Mouse (Mus musculus): Measurements from ENCODE around the gene Ntrk2.

DNA sequence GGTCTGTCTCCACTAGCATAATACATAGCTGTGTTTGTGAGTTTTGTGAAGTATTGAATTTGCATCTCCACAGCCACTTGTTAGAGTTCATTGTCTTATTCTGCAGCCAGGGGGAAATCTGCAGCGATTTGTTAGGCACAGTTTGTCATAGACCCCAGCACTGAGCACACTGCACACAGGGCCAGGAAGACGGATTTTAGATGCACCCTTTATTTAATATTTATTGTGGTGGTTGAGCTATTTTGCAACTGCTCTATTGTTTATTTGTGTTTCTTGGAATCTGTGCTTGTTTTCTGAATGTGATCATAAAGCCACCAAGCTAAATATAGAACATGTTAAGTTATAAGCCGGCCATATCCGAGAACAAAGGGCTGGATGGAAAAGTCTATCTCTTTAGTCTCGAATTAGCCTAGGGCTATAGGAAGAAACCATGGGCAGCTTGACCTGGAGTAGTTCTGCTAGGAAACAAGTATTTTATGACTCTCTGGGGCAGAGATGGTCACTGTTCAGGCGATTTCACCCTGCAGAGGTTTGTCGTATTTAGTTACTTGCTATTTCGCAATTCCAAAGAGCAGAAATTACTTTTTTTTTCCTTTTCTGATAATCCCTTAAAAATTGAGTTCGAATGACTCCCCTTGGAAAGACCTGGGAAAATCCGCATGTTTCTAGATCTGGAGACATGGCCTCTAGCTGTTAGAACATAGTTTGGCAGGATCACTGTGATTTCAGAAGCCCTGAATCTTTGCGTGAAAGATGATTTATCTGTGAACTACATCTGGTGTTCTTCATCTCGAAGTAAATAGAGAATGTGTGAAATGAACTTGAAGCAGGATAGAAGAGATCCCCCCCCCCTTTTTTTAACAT, 196.8 kb downstream of the Ntrk2 start:
- TF ChIP-seq POLR2A (IDR thresholded peaks at IDR 0.05; ENCODE audit: borderline replicate concordance, extremely low read depth, insufficient read depth, insufficient read length, poor library complexity, severe bottlenecking) (no peak), CTCF (IDR thresholded peaks at IDR 0.05; ENCODE audit: borderline replicate concordance, extremely low read depth, insufficient read depth, insufficient read length) (no peak)
